ENCODE assay signal across 29 mouse cellular contexts in the genomic region with DNA sequence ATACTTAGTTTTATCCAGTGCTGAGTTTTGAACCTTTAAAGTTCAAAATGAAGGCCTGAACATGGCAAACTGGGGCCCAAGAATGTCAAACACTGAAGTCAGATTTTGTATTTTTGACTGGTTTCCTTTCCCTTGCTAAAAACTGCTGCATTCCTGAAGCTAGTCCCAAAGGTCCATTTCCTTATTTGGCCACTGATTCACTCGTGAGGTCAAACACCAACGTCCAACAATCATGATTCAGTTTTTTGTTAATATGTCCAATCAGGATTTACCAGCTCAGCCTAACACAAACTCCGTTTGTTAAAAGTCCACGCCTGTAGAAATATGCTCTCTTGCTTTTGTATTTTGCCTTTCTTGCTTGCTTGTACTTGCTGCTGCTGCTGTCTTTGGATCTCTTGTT. TPM values are rescaled to one million over a fixed set of nuclear protein-coding genes. Genes with fewer than 3 reads are reported as not detected.
DNase-seq lines count a peak whose midpoint lies in the region; ATAC-seq and TF ChIP-seq lines count a peak whose summit lies in the region.
"Had no signal": no experiment of that assay in that cellular context is flagged by ENCODE, and none has a peak within 500 bp of the region (broad histone marks: within the 10 kb centered on the region; RNA-seq: fewer than 3 reads in every experiment).

No protein-coding gene starts in this region.

- no peak for ATAC-seq in kidney, postnatal 0 days (replicated peaks; ENCODE audit: low FRiP score, low read depth)
- ATAC-seq in forebrain, embryonic 12.5 days (ENCODE audit: low FRiP score), result no peak
- ATAC-seq: forebrain, embryonic 15.5 days; intestine, embryonic 15.5 days had no signal

- H3K36me3 ChIP-seq in kidney, postnatal 0 days (ENCODE audit: insufficient read depth, low read length), result no peaks in the 10 kb centered on the region
- H3K36me3 ChIP-seq in forebrain, embryonic 12.5 days (replicated peaks), result no peaks in the 10 kb centered on the region
- no peaks in the 10 kb centered on the region for H3K36me3 ChIP-seq in limb, embryonic 10.5 days
- H3K36me3 ChIP-seq: embryonic facial prominence, embryonic 10.5 days; embryonic facial prominence, embryonic 13.5 days; forebrain, embryonic 15.5 days; G1E; hindbrain, embryonic 12.5 days; hindbrain, embryonic 15.5 days; intestine, embryonic 15.5 days had no signal

- H3K4me3 ChIP-seq in kidney, postnatal 0 days (replicated peaks; ENCODE audit: low read depth, low read length), result no peak overlapping the region
- H3K4me3 ChIP-seq in forebrain, embryonic 12.5 days (replicated peaks), result no peak overlapping the region
- no peak overlapping the region for H3K4me3 ChIP-seq in limb, embryonic 10.5 days
- H3K4me3 ChIP-seq: embryonic facial prominence, embryonic 10.5 days; embryonic facial prominence, embryonic 13.5 days; forebrain, embryonic 15.5 days; hindbrain, embryonic 12.5 days; hindbrain, embryonic 15.5 days; intestine, embryonic 15.5 days had no signal

- H3K27me3 ChIP-seq in kidney, postnatal 0 days (ENCODE audit: insufficient read depth, low read length), result no peaks in the 10 kb centered on the region
- no peaks in the 10 kb centered on the region for H3K27me3 ChIP-seq in forebrain, embryonic 12.5 days
- no peaks in the 10 kb centered on the region for H3K27me3 ChIP-seq in limb, embryonic 10.5 days (ENCODE audit: low read depth, poor library complexity, severe bottlenecking)
- H3K27me3 ChIP-seq: CH12.LX; embryonic facial prominence, embryonic 13.5 days; forebrain, embryonic 15.5 days; hindbrain, embryonic 12.5 days; hindbrain, embryonic 15.5 days; intestine, embryonic 15.5 days had no signal

- peak; percentile 12 for DNase-seq in kidney, postnatal 0 days (ENCODE audit: low spot score)
- no peak for DNase-seq in kidney, postnatal 25 days
- peak; percentile 65 for DNase-seq in NIH3T3 (ENCODE audit: low read depth)
- DNase-seq in fibroblast of lung, adult 2 months (ENCODE audit: low read depth), result peak; percentile 10
- DNase-seq in limb, embryonic 10.5 days (ENCODE audit: low spot score), result no peak
- no peak for DNase-seq in urinary bladder, postnatal 36 days (ENCODE audit: low spot score in 2 of 2)
- DNase-seq: adrenal gland, adult 8-10 months; adrenal gland, postnatal 25 days; B cell, adult 2 months; cerebellum, adult 11-12 months; cerebellum, adult 8-10 months; cerebellum, postnatal 10 days; cerebellum, postnatal 36 days; embryo, embryonic 11 days; gastrocnemius, postnatal 10 days; gastrocnemius, postnatal 36 days; heart, adult 11 months had no signal

- 61% methylated on average over 4 of the region's 4 CpGs for WGBS in kidney, postnatal 0 days
- WGBS in forebrain, embryonic 12.5 days, result 85% methylated on average over 4 of the region's 4 CpGs
- 92% methylated on average over 4 of the region's 4 CpGs for WGBS in limb, embryonic 10.5 days

- no peak overlapping the region for H3K27ac ChIP-seq in kidney, postnatal 0 days
- no peak overlapping the region for H3K27ac ChIP-seq in forebrain, embryonic 12.5 days
- H3K27ac ChIP-seq in limb, embryonic 10.5 days, result no peak overlapping the region
- H3K27ac ChIP-seq: embryonic facial prominence, embryonic 10.5 days; embryonic facial prominence, embryonic 13.5 days; forebrain, embryonic 15.5 days; hindbrain, embryonic 12.5 days; hindbrain, embryonic 15.5 days; intestine, embryonic 15.5 days had no signal

- no peaks in the 10 kb centered on the region for H3K9me3 ChIP-seq in kidney, postnatal 0 days (replicated peaks; ENCODE audit: low read length)
- H3K9me3 ChIP-seq in forebrain, embryonic 12.5 days, result no peaks in the 10 kb centered on the region
- H3K9me3 ChIP-seq in limb, embryonic 10.5 days (replicated peaks), result no peaks in the 10 kb centered on the region
- H3K9me3 ChIP-seq: embryonic facial prominence, embryonic 10.5 days; embryonic facial prominence, embryonic 13.5 days; forebrain, embryonic 15.5 days; hindbrain, embryonic 12.5 days; hindbrain, embryonic 15.5 days; intestine, embryonic 15.5 days had no signal

- H3K4me2 ChIP-seq in kidney, postnatal 0 days (ENCODE audit: low read length), result no peak overlapping the region
- no peak overlapping the region for H3K4me2 ChIP-seq in forebrain, embryonic 12.5 days
- H3K4me2 ChIP-seq: embryonic facial prominence, embryonic 13.5 days; forebrain, embryonic 15.5 days; heart, embryonic 11.5 days; hindbrain, embryonic 12.5 days; hindbrain, embryonic 15.5 days; intestine, embryonic 15.5 days had no signal

- H3K4me1 ChIP-seq in kidney, postnatal 0 days (replicated peaks; ENCODE audit: insufficient read depth, low read length), result no peaks in the 10 kb centered on the region
- no peaks in the 10 kb centered on the region for H3K4me1 ChIP-seq in forebrain, embryonic 12.5 days
- no peaks in the 10 kb centered on the region for H3K4me1 ChIP-seq in limb, embryonic 10.5 days
- H3K4me1 ChIP-seq: embryonic facial prominence, embryonic 10.5 days; embryonic facial prominence, embryonic 13.5 days; forebrain, embryonic 15.5 days; hindbrain, embryonic 12.5 days; hindbrain, embryonic 15.5 days; intestine, embryonic 15.5 days had no signal

- no peak for TF ChIP-seq CTCF in kidney, postnatal 0 days (IDR thresholded peaks at IDR 0.05; ENCODE audit: low read depth)

- no peak overlapping the region for H3K9ac ChIP-seq in kidney, postnatal 0 days (ENCODE audit: low read depth, low read length)
- no peak overlapping the region for H3K9ac ChIP-seq in forebrain, embryonic 12.5 days
- H3K9ac ChIP-seq: embryonic facial prominence, embryonic 13.5 days; forebrain, embryonic 15.5 days; hindbrain, embryonic 12.5 days; hindbrain, embryonic 15.5 days; intestine, embryonic 15.5 days had no signal

RNA-seq across cellular contexts. Expression of a gene that starts 31.0 kb away (rescaled TPM):
- polyA plus RNA-seq in kidney, postnatal 0 days (2015; fragmentation: Nextera tagmentation; extraction: Ambion mirVana), result 0.17 and 0.25 TPM in 2 replicates
- 0.38 TPM in 1 of 2 replicates, not detected in the other for polyA plus RNA-seq in forebrain, embryonic 12.5 days (2016; fragmentation: Nextera tagmentation; extraction: Ambion mirVana)
- 0.11 TPM in 1 of 2 replicates, not detected in the other for polyA plus RNA-seq in limb, embryonic 10.5 days (2016; fragmentation: Nextera tagmentation; extraction: Ambion mirVana)
- polyA plus RNA-seq: brain, embryonic 14.5 days; embryonic facial prominence, embryonic 10.5 days; forebrain, embryonic 11.5 days; forebrain, embryonic 15.5 days; heart, embryonic 11.5 days; hindbrain, embryonic 15.5 days had no signal

Comparison
In these comparisons a context has a peak if more than half of its experiments do, and no peak if none do; other contexts are left out.
1. DNase-seq: peak in kidney, postnatal 0 days (single experiment), NIH3T3 (single experiment) and fibroblast of lung, adult 2 months (single experiment); none in kidney, postnatal 25 days (0 of 2), limb, embryonic 10.5 days (single experiment) and urinary bladder, postnatal 36 days (0 of 2).